Mouse (Mus musculus) limb, embryonic 14.5 days (tissue): Measurements from ENCODE around the gene Dip2b. TPM values are rescaled to one million over a fixed set of nuclear protein-coding genes. Genes with fewer than 3 reads are reported as not detected.

Experiments used
- ATAC-seq: fragments of 200-750 bp; cut with Nextera tagmentation; 2 replicates; pipeline ENCODE4 v1.8.0; 2017; ENCODE audit warnings: low read depth, moderate number of reproducible peaks, moderate TSS enrichment; ENCODE audit not compliant: low FRiP score
- DNase-seq: peaks from one replicate; pipeline ENCODE4 v3.0.0-alpha.2; 2015; ENCODE audit warnings: low spot score
- H3K27ac ChIP-seq: fragments of 300-500 bp; sonication (generic); replicated peaks from 2 replicates; pipeline ENCODE4 v1.5.1; 2014; ENCODE audit warnings: low read depth, mild to moderate bottlenecking, low read length, moderate library complexity, mixed read lengths
- H3K27me3 ChIP-seq: fragments of 300-500 bp; sonication (generic); 2 replicates; pipeline ENCODE4 v1.6.1; 2014; ENCODE audit warnings: low read length, mixed read lengths; ENCODE audit not compliant: control insufficient read depth, insufficient read depth
- H3K36me3 ChIP-seq: fragments of 300-500 bp; sonication (generic); 2 replicates; pipeline ENCODE4 v1.6.1; 2014; ENCODE audit warnings: mild to moderate bottlenecking, low read length, moderate library complexity, mixed read lengths; ENCODE audit not compliant: control insufficient read depth, insufficient read depth
- H3K4me1 ChIP-seq: fragments of 300-500 bp; sonication (generic); 2 replicates; pipeline ENCODE4 v1.6.1; 2014; ENCODE audit warnings: antibody characterized with exemption, low read length, mixed read lengths; ENCODE audit not compliant: control insufficient read depth, insufficient read depth
- H3K4me2 ChIP-seq: fragments of 300-500 bp; sonication (generic); replicated peaks from 2 replicates; pipeline ENCODE4 v1.6.1; 2014; ENCODE audit warnings: low read depth, mild to moderate bottlenecking, low read length, moderate library complexity; ENCODE audit not compliant: severe bottlenecking
- H3K4me3 ChIP-seq: fragments of 300-500 bp; sonication (generic); replicated peaks from 2 replicates; pipeline ENCODE4 v1.5.1; 2014; ENCODE audit warnings: low read length
- H3K9ac ChIP-seq: fragments of 300-500 bp; sonication (generic); 2 replicates; pipeline ENCODE4 v1.6.1; 2014; ENCODE audit warnings: mild to moderate bottlenecking, low read depth, low read length, moderate library complexity; ENCODE audit not compliant: severe bottlenecking
- H3K9me3 ChIP-seq: fragments of 300-500 bp; sonication (generic); 2 replicates; pipeline ENCODE4 v1.6.1; 2016; ENCODE audit warnings: low read length; ENCODE audit not compliant: control insufficient read depth
- POLR2A ChIP-seq: fragments of 200-500 bp; IDR thresholded peaks from 2 replicates; pipeline ENCODE4 v1.8.0; 2012; ENCODE audit warnings: inconsistent platforms, mild to moderate bottlenecking, moderate library complexity, borderline replicate concordance; ENCODE audit not compliant: insufficient read depth, insufficient read length; ENCODE audit errors: extremely low read depth
- WGBS: fragments of 180-500 bp; shearing (Covaris S2); extraction: QIAGEN DNeasy Blood & Tissue Kit; methylation state at CpG from one replicate; pipeline ENCODE4 v1.1.7; 2014; 5-methylcytosine and 5-hydroxymethylcytosine counted together
- polyA plus RNA-seq, 2 experiments: library from polyadenylated mRNA; depleted of rRNA in 1 of 2; stranded (reverse) in 1 of 2; unstranded in 1 of 2; fragments of >200 nt; fragmentation: Nextera tagmentation in 1 of 2; extraction: Ambion mirVana in 1 of 2; gene quantifications; 2 replicates each; pipeline versions ENCODE4 v1.2.1 to v1.2.3; 2012 to 2014

The Dip2b gene
- polyA plus RNA-seq, 2 experiments: 13.0 to 15.0 TPM

- Histone ChIP-seq H3K36me3 (peaks cover 80% of the 10 kb centered on the region), H3K4me3 (no peak overlapping the region), H3K4me1 (no peaks in the 10 kb centered on the region), H3K27me3 (no peaks in the 10 kb centered on the region), H3K27ac (no peak overlapping the region), H3K4me2 (no peak overlapping the region), H3K9ac (no peak overlapping the region), H3K9me3 (no peaks in the 10 kb centered on the region)
- TF ChIP-seq POLR2A: no peak
- DNase-seq: peak; percentile 7
- 68% methylated on average over 14 of the region's 14 CpGs for WGBS
- peak; percentile 41; the same call in 1 of the 2 replicates for ATAC-seq
Observed at GRCm38 (mm10) chr15:100188962-100189404, 150.5 kb downstream of the Dip2b start.

GRCm38 (mm10) chr15:100190083-100190482, 151.6 kb downstream of the Dip2b start:
- DNase-seq: no peak
- Histone ChIP-seq H3K36me3 (peaks cover 81% of the 10 kb centered on the region), H3K9me3 (no peaks in the 10 kb centered on the region), H3K4me1 (no peaks in the 10 kb centered on the region), H3K4me2 (no peak overlapping the region), H3K9ac (no peak overlapping the region), H3K4me3 (no peak overlapping the region), H3K27ac (no peak overlapping the region), H3K27me3 (no peaks in the 10 kb centered on the region)
- ATAC-seq: no peak
- WGBS: 88% methylated on average over 5 of the region's 5 CpGs
- TF ChIP-seq POLR2A: no peak

GRCm38 (mm10) chr15:100198983-100199745, 160.7 kb downstream of the Dip2b start:
- WGBS: 83% methylated on average over 11 of the region's 11 CpGs
- no peaks in the 10 kb centered on the region for H3K9me3 ChIP-seq
- no peak for TF ChIP-seq POLR2A
- H3K4me3 ChIP-seq: no peak overlapping the region
- H3K27ac ChIP-seq: no peak overlapping the region
- peaks cover 82% of the 10 kb centered on the region for H3K36me3 ChIP-seq
- no peak for DNase-seq
- no peaks in the 10 kb centered on the region for H3K4me1 ChIP-seq
- no peak for ATAC-seq
- H3K9ac ChIP-seq: no peak overlapping the region
- no peaks in the 10 kb centered on the region for H3K27me3 ChIP-seq
- no peak overlapping the region for H3K4me2 ChIP-seq

- no peak overlapping the region for H3K4me3 ChIP-seq
- ATAC-seq (no peak), DNase-seq (peak; percentile 25)
- no peak for TF ChIP-seq POLR2A
- H3K9me3 ChIP-seq: no peaks in the 10 kb centered on the region
- WGBS: 67% methylated on average over 3 of the region's 3 CpGs
- H3K27ac ChIP-seq: no peak overlapping the region
- H3K4me2 ChIP-seq: no peak overlapping the region
- peaks cover 77% of the 10 kb centered on the region for H3K36me3 ChIP-seq
- no peak overlapping the region for H3K9ac ChIP-seq
- no peaks in the 10 kb centered on the region for H3K27me3 ChIP-seq
- H3K4me1 ChIP-seq: no peaks in the 10 kb centered on the region
Observed at GRCm38 (mm10) chr15:100199790-100200189, 161.3 kb downstream of the Dip2b start.

- 84% methylated on average over 3 of the region's 3 CpGs for WGBS
- Histone ChIP-seq H3K4me1 (no peaks in the 10 kb centered on the region), H3K27me3 (no peaks in the 10 kb centered on the region), H3K36me3 (peaks cover 75% of the 10 kb centered on the region), H3K27ac (no peak overlapping the region), H3K4me3 (no peak overlapping the region), H3K9ac (no peak overlapping the region), H3K9me3 (no peaks in the 10 kb centered on the region), H3K4me2 (no peak overlapping the region)
- ATAC-seq: no peak
- no peak for TF ChIP-seq POLR2A
- no peak for DNase-seq
Observed at GRCm38 (mm10) chr15:100201806-100202205, 163.3 kb downstream of the Dip2b start.
